Mouse (Mus musculus) MEL (cell line): ENCODE measurements at regions not wholly inside any gene's neighbourhood (a gene's known extent, or its start where the extent isn't known, plus 50 kb on each side); places are given as distances from the start of the nearest gene placed in this dataset.

Experiments used
- DNase-seq: peaks from one replicate; pipeline ENCODE4 v3.0.0; 2011; ENCODE audit warnings: low read depth, low spot score
- H3K27ac ChIP-seq: 2 replicates; pipeline ENCODE4 v1.5.1; 2012; ENCODE audit warnings: low read depth, mild to moderate bottlenecking, control low read depth, low read length, moderate library complexity; ENCODE audit not compliant: control insufficient read depth
- H3K27me3 ChIP-seq, 2 experiments: fragments of 150-350 bp in 1 of 2; sonication (generic) in 1 of 2; 2 replicates each; pipeline ENCODE4 v1.6.1; 2012; ENCODE audit warnings: low read length in 2 of 2, mild to moderate bottlenecking in 2 of 2, improper control_type of control experiment in 1 of 2, moderate library complexity in 1 of 2; ENCODE audit not compliant: insufficient read depth in 2 of 2, control insufficient read depth in 1 of 2
- H3K36me3 ChIP-seq, 2 experiments: 2 replicates each; pipeline ENCODE4 v1.6.1; 2012 to 2014; ENCODE audit warnings: low read length in 2 of 2, improper control_type of control experiment in 1 of 2, inconsistent platforms in 1 of 2, mild to moderate bottlenecking in 1 of 2; ENCODE audit not compliant: insufficient read depth in 2 of 2, control insufficient read depth in 1 of 2
- H3K4me1 ChIP-seq, 2 experiments: fragments of 150-350 bp in 1 of 2; sonication (generic) in 1 of 2; 2 replicates each; pipeline ENCODE4 v1.6.1; 2012; ENCODE audit warnings: low read length in 2 of 2, improper control_type of control experiment in 1 of 2, mild to moderate bottlenecking in 1 of 2; ENCODE audit not compliant: insufficient read depth in 2 of 2, control insufficient read depth in 1 of 2
- H3K4me3 ChIP-seq, 2 experiments: fragments of 150-350 bp in 1 of 2; sonication (generic) in 1 of 2; 2 replicates each; pipeline ENCODE4 v1.5.1; 2012; ENCODE audit warnings: low read depth in 2 of 2, low read length in 2 of 2, mild to moderate bottlenecking in 2 of 2, moderate library complexity in 2 of 2, control low read depth in 1 of 2, improper control_type of control experiment in 1 of 2; ENCODE audit not compliant: control insufficient read depth in 1 of 2, insufficient read depth in 1 of 2
- H3K79me2 ChIP-seq: 2 replicates; pipeline ENCODE4 v1.6.1; 2012; ENCODE audit warnings: mild to moderate bottlenecking, low read length, moderate library complexity; ENCODE audit not compliant: control insufficient read depth, poor library complexity, insufficient read depth
- H3K9ac ChIP-seq: 2 replicates; pipeline ENCODE4 v1.6.1; 2012; ENCODE audit warnings: low read depth, mild to moderate bottlenecking, control low read depth, low read length, moderate library complexity; ENCODE audit not compliant: control insufficient read depth, poor library complexity, severe bottlenecking
- H3K9me3 ChIP-seq: fragments of 150-350 bp; sonication (generic); replicated peaks from 2 replicates; pipeline ENCODE4 v1.6.1; 2012; ENCODE audit warnings: mild to moderate bottlenecking, low read length, improper control_type of control experiment, moderate library complexity; ENCODE audit not compliant: insufficient read depth
- ELF1 ChIP-seq: IDR thresholded peaks from 2 replicates; pipeline ENCODE4 v1.6.1; 2014; ENCODE audit warnings: low read depth, mild to moderate bottlenecking, inconsistent platforms, low read length, improper control_type of control experiment, moderate library complexity
- ETS1 ChIP-seq: IDR thresholded peaks from 2 replicates; pipeline ENCODE4 v1.6.1; 2012; ENCODE audit warnings: low read depth, mild to moderate bottlenecking, inconsistent platforms, low read length, improper control_type of control experiment, moderate library complexity
- GABPA ChIP-seq: IDR thresholded peaks from 2 replicates; pipeline ENCODE4 v1.6.1; 2012; ENCODE audit warnings: low read depth, mild to moderate bottlenecking, inconsistent platforms, low read length, improper control_type of control experiment, moderate library complexity
- JUND ChIP-seq: IDR thresholded peaks from 2 replicates; pipeline ENCODE4 v1.6.1; 2011; ENCODE audit warnings: low read depth, mild to moderate bottlenecking, improper control_type of control experiment, low read length
- MAFK ChIP-seq: IDR thresholded peaks from 2 replicates; pipeline ENCODE4 v1.6.1; 2011; ENCODE audit warnings: low read depth, mild to moderate bottlenecking, low read length, improper control_type of control experiment, borderline replicate concordance
- MEF2A ChIP-seq: IDR thresholded peaks from 2 replicates; pipeline ENCODE4 v1.6.1; 2014; ENCODE audit warnings: low read depth, mild to moderate bottlenecking, inconsistent platforms, low read length, improper control_type of control experiment; ENCODE audit not compliant: poor library complexity, insufficient replicate concordance, severe bottlenecking; ENCODE audit errors: extremely low read depth
- MYC ChIP-seq: IDR thresholded peaks from 2 replicates; pipeline ENCODE4 v1.6.1; 2011; ENCODE audit warnings: low read depth, mild to moderate bottlenecking, low read length, improper control_type of control experiment, moderate library complexity
- POLR2A ChIP-seq, 2 experiments: IDR thresholded peaks; 2 replicates each; pipeline ENCODE4 v1.6.1; 2011 to 2012; ENCODE audit warnings: low read length in 2 of 2, mild to moderate bottlenecking in 2 of 2, control low read depth in 1 of 2, improper control_type of control experiment in 1 of 2, low read depth in 1 of 2, moderate library complexity in 1 of 2; ENCODE audit not compliant: control insufficient read depth in 1 of 2, insufficient read depth in 1 of 2, poor library complexity in 1 of 2
- SIN3A ChIP-seq: IDR thresholded peaks from 2 replicates; pipeline ENCODE4 v1.6.1; 2012; ENCODE audit warnings: low read length, improper control_type of control experiment, inconsistent platforms
- SMC3 ChIP-seq: IDR thresholded peaks from 2 replicates; pipeline ENCODE4 v1.6.1; 2011; ENCODE audit warnings: low read depth, low read length, improper control_type of control experiment
- TCF12 ChIP-seq: IDR thresholded peaks from 2 replicates; pipeline ENCODE4 v1.6.1; 2014; ENCODE audit warnings: low read depth, mild to moderate bottlenecking, inconsistent platforms, low read length, improper control_type of control experiment, moderate library complexity
- ZC3H11A ChIP-seq: IDR thresholded peaks from 2 replicates; pipeline ENCODE4 v1.6.1; 2012; ENCODE audit warnings: low read depth, mild to moderate bottlenecking, inconsistent platforms, low read length, improper control_type of control experiment
- ZNF384 ChIP-seq: IDR thresholded peaks from 2 replicates; pipeline ENCODE4 v1.6.1; 2012; ENCODE audit warnings: low read depth, mild to moderate bottlenecking, inconsistent platforms, low read length, improper control_type of control experiment

DNA sequence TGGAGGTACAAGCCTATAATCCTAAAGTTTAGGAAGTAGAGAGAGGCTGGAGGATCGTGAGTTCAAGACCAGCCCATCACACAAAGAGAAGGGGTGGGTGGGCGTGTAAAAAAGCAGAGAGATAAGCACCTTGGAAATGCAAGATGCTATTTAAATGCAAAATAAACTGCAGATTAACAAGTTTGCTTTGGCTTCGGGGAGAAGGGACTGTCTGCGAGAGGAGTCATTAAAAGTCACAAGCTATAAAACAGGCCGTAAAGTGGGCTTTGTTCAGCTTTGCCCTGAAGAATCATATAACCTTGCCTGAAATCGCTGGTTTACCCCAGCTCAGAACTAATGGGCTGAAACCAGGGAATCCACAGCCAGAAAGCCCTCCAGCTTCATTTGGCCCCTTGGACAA is 173.3 kb upstream of the Jarid2 start:
- Histone ChIP-seq H3K4me1 (no peaks in the 10 kb centered on the region), H3K9me3 (no peaks in the 10 kb centered on the region), H3K9ac (no peak overlapping the region), H3K79me2 (no peaks in the 10 kb centered on the region), H3K27ac (no peak overlapping the region), H3K4me3 (no peak overlapping the region), H3K27me3 (no peaks in the 10 kb centered on the region), H3K36me3 (no peaks in the 10 kb centered on the region)
- TF ChIP-seq TCF12 = no peak
- TF ChIP-seq MEF2A = no peak
- TF ChIP-seq MYC = no peak
- no peak for TF ChIP-seq ETS1
- no peak for TF ChIP-seq GABPA
- TF ChIP-seq POLR2A (IDR thresholded peaks at IDR 0.05; ENCODE audit: control insufficient read depth in 1 of 2, insufficient read depth in 1 of 2, low read depth in 1 of 2, low read length in 2 of 2, poor library complexity in 1 of 2) = no peak
- no peak for TF ChIP-seq MAFK
- no peak for TF ChIP-seq ELF1
- no peak for TF ChIP-seq ZNF384
- TF ChIP-seq SMC3 = no peak
- TF ChIP-seq ZC3H11A = no peak
- TF ChIP-seq, all 39 proteins: peak for 0
- DNase-seq = no peak

DNA sequence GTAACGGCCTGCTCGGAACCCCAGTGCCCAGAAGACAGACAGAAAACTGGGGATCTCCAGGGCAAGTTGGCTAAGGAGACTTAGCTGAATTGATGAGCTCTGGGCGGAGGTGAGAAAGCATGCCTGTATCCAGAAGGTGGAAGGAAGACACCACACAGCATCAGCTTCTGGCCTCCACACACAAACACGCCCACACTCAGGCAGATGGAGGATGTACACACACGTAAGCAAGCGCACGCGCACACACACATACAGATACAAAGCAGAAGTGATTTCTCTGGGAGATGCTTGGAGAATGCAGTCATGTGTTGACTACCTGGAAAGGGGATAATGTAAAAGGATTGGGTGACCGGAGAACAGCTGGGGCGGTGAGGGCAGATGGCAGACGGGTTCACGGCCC is 171.2 kb upstream of the Jarid2 start:
- Histone ChIP-seq H3K4me3 (no peak overlapping the region), H3K9ac (no peak overlapping the region), H3K79me2 (no peaks in the 10 kb centered on the region), H3K9me3 (no peaks in the 10 kb centered on the region), H3K36me3 (no peaks in the 10 kb centered on the region), H3K4me1 (no peaks in the 10 kb centered on the region), H3K27me3 (no peaks in the 10 kb centered on the region), H3K27ac (no peak overlapping the region)
- DNase-seq = no peak
- TF ChIP-seq GABPA (no peak), ELF1 (no peak), ETS1 (no peak)

DNA sequence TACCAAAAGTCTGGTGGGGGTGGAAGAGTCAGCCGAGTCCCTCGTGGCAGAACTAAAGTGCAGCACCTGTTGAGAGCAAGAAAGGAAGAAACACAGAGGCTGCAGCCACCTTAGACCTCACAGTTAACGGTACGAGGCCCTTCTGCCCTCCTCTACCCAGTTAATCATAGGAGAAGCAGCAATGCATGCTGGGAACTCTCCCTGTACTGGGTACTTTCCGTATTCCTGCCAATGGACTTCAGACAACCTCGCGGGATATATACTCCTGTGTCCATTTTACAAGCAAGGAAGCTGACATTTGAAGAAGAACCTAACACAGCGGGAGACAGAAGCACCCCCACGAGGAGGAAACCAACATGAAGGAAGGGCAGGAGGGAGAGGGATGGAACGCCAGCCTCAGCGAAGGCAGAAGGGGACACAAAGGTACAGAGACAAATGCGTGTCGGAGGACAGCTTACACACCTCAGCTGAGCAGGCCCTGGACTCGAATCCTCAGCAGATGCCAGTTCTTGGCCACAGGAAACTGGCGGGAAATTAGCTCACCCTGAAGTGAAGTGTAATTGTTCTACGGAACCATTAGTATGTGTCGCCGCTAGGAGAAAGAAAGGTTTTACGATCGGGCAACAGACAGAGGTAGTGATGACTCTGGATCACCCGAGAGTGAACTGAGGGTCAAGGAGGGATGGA is 170.6 kb upstream of the Jarid2 start:
- Histone ChIP-seq H3K36me3 (no peaks in the 10 kb centered on the region), H3K9ac (no peak overlapping the region), H3K27me3 (no peaks in the 10 kb centered on the region), H3K9me3 (no peaks in the 10 kb centered on the region), H3K27ac (no peak overlapping the region), H3K79me2 (no peaks in the 10 kb centered on the region), H3K4me1 (no peaks in the 10 kb centered on the region), H3K4me3 (no peak overlapping the region)
- DNase-seq = no peak
- TF ChIP-seq GABPA = no peak
- no peak for TF ChIP-seq JUND
- no peak for TF ChIP-seq ZC3H11A
- TF ChIP-seq SIN3A = no peak
- no peak for TF ChIP-seq MAFK
